Mouse (Mus musculus) spleen, embryonic (tissue): ENCODE results near the gene Ndst2.

Experiments
- CTCF ChIA-PET: fragments of 350-600 bp; sonication (Branson Sonifier 250); formaldehyde crosslinking; loops from one replicate; lab custom pipeline; 2022; lab: Charles Lee

Ndst2 gene

GRCm38 (mm10) chr14:20700362-20700761 is 34.0 kb downstream of the Ndst2 start:
- CTCF ChIA-PET, result no interaction called here

DNA sequence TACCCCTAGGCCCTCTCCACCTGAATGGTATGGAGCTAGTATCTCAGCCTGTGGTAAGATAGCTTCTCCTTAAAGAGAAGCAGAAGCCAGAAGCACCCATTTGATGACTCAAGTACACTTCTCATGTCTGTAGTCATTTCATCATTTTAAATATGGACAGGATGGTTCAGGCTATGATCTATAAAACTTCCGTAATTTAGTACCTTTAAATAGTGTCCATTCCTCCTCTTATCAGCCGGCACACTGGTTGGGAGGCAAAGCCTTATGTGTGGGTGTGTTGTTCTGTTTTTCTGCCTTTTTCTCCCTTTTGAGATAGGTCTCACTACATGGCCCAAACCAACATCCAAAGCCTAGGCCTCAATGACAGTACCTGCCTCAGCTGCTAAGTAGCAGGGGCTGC is 35.8 kb downstream of the Ndst2 start:
- CTCF ChIA-PET, result no interaction called here

GRCm38 (mm10) chr14:20696986-20697385 is 37.4 kb downstream of the Ndst2 start:
- CTCF ChIA-PET, result no interaction called here

- CTCF ChIA-PET, result interaction anchor here (0.5 kb wide), 1 partner anchor 70 kb away, joined by 7 read pairs; no protein-coding TSS in a partner anchor
These were observed 38.4 kb downstream of the Ndst2 start for GRCm38 (mm10) chr14:20695761-20696520.

DNA sequence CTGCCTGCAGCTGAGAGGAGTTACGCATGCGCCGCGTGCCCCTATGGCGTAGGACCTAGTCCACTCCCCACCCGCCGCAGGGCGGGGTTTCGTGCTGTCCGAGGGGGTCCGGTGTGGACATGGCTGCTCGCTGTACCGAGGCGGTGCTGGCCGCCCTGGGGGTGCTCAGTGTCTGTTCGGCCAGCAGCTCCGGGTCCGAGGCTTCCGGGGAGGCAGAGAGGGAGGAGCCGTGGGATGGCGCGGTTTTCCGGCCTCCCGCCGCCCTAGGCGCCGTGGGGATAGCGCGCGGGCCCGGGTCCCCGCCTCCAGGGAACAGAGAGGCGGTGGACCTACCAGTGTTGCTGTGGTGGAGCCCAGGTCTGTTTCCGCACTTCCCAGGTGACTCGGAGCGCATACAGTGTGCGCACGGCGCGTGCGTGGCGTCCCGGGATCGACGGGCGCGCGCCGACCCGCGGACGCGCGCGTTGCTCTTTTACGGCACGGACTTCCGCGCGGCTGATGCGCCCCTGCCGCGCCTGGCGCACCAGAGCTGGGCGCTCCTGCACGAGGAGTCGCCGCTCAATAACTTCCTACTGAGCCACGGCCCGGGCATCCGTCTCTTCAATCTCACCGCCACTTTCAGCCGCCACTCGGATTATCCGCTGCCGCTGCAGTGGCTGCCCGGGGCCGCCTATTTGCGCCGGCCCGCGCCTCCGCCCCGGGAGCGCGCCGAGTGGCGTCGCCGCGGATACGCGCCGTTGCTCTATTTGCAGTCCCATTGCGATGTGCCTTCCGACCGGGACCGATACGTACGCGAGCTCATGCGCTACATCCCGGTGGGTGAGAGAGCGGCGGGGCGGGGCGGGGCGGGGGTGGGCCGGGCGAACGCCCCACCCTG is 39.2 kb downstream of the Ndst2 start, which contains the start of gene Fut11:
TSS of gene Fut11 (plus strand) at position 85 of the 877 bp plus-strand sequence.
- CTCF ChIA-PET, result no interaction called here

- CTCF ChIA-PET, result no interaction called here
These were observed 40.0 kb downstream of the Ndst2 start for GRCm38 (mm10) chr14:20694185-20694883.

GRCm38 (mm10) chr14:20693589-20694101 is 40.7 kb downstream of the Ndst2 start:
- CTCF ChIA-PET, result no interaction called here

DNA sequence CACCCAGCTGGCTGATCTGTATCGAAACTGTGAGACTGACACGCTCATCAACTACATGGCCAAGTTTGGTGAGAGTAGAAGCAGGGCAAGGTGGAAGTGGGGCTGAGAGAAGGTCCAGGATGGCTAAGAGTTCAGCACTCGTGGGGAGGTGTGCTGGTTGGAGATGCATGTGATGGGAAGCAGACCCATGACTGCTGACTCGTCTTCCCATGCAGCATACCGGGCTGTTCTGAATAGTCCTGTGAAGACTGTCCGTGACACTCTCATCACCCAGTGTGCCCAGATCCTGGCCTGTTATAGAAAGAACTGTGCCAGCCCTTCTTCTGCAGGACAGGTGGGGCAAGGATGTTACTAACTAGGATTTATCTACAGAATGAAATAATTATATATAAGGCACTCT is 42.6 kb downstream of the Ndst2 start:
- CTCF ChIA-PET, result no interaction called here

DNA sequence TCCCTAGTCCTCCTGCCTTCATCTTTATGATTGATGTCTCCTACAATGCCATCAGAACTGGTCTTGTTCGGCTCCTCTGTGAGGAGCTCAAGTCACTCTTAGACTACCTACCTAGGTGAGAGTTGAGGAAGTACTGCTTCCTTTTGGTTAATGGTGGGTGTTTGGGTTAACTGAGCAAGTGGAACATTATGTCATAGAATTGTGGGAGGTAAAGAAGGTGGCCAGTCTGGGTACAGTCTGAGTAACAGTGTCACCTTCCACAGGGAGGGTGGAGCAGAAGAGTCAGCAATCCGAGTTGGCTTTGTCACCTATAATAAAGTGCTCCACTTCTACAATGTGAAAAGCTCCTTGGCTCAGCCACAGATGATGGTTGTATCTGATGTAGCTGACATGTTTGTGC is 45.4 kb downstream of the Ndst2 start:
- CTCF ChIA-PET, result interaction anchor here (1.7 kb wide), 1 partner anchor 17 kb away, joined by 15 read pairs; no protein-coding TSS in a partner anchor

GRCm38 (mm10) chr14:20686576-20686975 is 47.8 kb downstream of the Ndst2 start:
- CTCF ChIA-PET, result no interaction called here

- CTCF ChIA-PET, result interaction anchor here (0.5 kb wide), 1 partner anchor 899 kb away, joined by 4 read pairs; no protein-coding TSS in a partner anchor
These were observed 51.9 kb downstream of the Ndst2 start for GRCm38 (mm10) chr14:20682498-20682897.

DNA sequence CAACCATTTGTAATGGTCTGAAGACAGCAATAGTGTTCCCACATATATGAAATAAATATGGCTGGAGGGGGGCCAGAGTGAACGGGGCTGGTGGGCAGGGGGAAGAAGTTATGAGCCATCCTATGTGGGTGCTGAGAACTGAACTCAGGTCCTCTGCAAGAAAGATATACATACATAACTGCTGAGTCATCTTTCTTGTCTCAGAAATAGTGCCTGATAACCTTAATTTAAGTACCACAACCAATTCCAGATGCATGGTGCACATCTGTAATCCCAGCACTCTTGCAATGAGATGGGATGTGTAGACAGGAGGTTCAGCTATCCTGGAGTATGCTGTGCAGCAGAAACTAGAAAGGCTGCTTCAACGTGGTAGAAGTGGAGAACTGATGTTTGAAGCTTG is 52.6 kb downstream of the Ndst2 start:
- CTCF ChIA-PET, result no interaction called here

DNA sequence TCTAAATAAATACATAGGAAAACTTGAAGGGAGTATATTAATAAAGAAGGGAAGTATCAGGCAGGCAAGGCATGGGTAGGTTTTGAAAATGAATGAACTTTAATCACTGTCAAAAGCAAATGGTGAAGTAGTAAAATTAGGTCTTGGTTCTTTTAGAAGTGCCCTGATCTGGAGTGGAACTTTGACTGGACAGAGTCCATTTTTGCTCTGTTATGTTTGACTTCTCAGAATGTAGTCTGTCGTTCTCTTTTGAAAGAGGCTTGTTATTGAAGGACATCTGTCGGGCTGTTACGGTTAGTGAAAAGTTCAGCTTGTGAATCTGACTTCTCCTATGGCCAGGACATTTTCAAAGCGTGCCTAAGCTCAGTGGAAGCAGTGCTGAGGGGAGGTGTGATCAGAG is 56.5 kb downstream of the Ndst2 start:
- CTCF ChIA-PET, result no interaction called here

DNA sequence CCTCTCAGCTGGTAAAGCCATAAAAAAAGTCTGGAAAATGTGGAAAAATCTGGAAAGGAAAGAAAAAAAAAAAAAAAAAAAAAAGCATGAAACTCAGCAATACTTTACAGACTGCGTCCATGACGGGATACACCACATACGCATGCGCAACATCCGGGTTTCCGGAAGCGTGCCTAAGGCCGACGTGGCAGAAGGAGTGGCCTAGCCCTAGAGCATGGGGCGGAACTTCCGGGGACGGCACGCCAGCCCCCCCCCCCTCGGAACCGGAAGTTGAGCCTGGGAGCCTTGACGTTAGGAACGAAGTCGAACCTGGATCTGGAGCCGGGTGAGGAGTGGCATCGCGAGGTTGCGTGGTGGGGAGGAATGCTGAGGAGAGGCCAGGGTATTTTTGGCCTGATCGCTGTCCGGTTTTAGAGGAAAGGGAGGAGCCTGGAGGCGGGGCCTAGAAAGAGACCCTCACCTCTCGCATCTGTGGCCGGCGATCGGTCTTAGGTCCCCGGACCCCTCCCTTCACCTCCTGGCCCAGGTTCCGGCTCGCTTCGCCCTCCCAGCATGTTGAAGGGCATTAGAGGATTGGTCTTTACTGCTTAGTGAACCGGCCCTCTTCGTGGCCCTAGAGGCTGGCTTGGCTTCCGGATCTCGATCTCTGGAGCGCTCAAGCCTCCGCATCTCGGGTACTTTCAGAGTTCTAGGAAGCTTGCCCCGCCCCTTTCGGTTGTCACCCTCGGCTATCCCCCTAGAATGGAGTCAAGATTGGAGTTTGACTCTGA is 60.1 kb downstream of the Ndst2 start, which contains the start of gene Sec24c:
TSS of gene Sec24c (plus strand) at position 245 of the 770 bp plus-strand sequence.
- CTCF ChIA-PET, result interaction anchor here (0.5 to 1.0 kb wide), 4 partner anchors 13 to 98 kb away, joined by 3 to 11 read pairs (median 8); no protein-coding TSS in a partner anchor

DNA sequence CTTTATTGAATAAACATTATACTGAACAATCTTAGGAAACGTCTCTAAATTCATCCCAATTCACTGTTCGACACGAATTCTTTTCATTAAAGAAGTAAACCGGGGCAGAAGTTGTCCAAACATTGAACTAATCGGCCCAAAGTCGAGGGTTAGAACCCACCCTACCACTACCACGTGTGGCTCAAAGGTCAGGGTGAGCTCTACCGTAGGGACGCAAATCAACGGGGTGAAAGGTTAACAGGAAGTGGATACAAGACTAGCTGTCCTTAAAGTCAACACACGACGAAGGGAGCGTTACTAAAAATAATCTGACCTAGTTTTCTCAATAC is 60.7 kb downstream of the Ndst2 start:
- CTCF ChIA-PET, result interaction anchor here (0.5 to 1.0 kb wide), 3 partner anchors 14 to 336 kb away, joined by 3 to 10 read pairs (median 5); no protein-coding TSS in a partner anchor
